Mouse (Mus musculus): ENCODE measurements around the gene Scarb2.
"Not testable (repeated sequence)": the region's sequence is repeated elsewhere in the genome, so short reads cannot be mapped to it uniquely, and the experiment has no call there.

Scarb2 gene

GRCm38 (mm10) chr5:92506733-92507132 is at the start of gene Scarb2:
Scarb2 (minus strand) TSS chr5:92506833.
- no peak for DNase-seq

GRCm38 (mm10) chr5:92555905-92556304 is 49.3 kb upstream of the Scarb2 start:
- DNase-seq: no peak

- no peak for DNase-seq
Measured at GRCm38 (mm10) chr5:92554891-92555511, 48.4 kb upstream of the Scarb2 start, which contains the start of gene Fam47e. Fam47e (plus strand) TSS chr5:92555069.

GRCm38 (mm10) chr5:92554443-92554842 is 47.8 kb upstream of the Scarb2 start:
- DNase-seq: no peak

GRCm38 (mm10) chr5:92553939-92554338 is 47.3 kb upstream of the Scarb2 start:
- DNase-seq: peak; percentile 14

- DNase-seq: no peak
Measured at GRCm38 (mm10) chr5:92552611-92553010, 46.0 kb upstream of the Scarb2 start.

GRCm38 (mm10) chr5:92539698-92540097 is 33.1 kb upstream of the Scarb2 start:
- no peak for DNase-seq

- peak; percentile 59 for DNase-seq
Measured at GRCm38 (mm10) chr5:92524821-92525258, 18.2 kb upstream of the Scarb2 start.

- DNase-seq: not testable (repeated sequence)
Measured at GRCm38 (mm10) chr5:92521131-92521530, 14.5 kb upstream of the Scarb2 start.

- no peak for DNase-seq
Measured at GRCm38 (mm10) chr5:92512066-92512465, 5.4 kb upstream of the Scarb2 start.

GRCm38 (mm10) chr5:92511256-92511655 is 4.6 kb upstream of the Scarb2 start:
- no peak for DNase-seq

GRCm38 (mm10) chr5:92508853-92509252 is 2.2 kb upstream of the Scarb2 start:
- no peak for DNase-seq

GRCm38 (mm10) chr5:92506301-92506729 is 318 bp downstream of the Scarb2 start:
- DNase-seq: peak; percentile 40

GRCm38 (mm10) chr5:92505402-92505865 is 1.2 kb downstream of the Scarb2 start:
- peak; percentile 97 for DNase-seq

GRCm38 (mm10) chr5:92504676-92505400 is 1.8 kb downstream of the Scarb2 start:
- peak; percentile 64 for DNase-seq

- DNase-seq: no peak
Measured at GRCm38 (mm10) chr5:92503856-92504618, 2.6 kb downstream of the Scarb2 start.

GRCm38 (mm10) chr5:92503356-92503847 is 3.2 kb downstream of the Scarb2 start:
- no peak for DNase-seq

- DNase-seq: no peak
Measured at GRCm38 (mm10) chr5:92499378-92499777, 7.3 kb downstream of the Scarb2 start.

- DNase-seq: peak; percentile 51
Measured at GRCm38 (mm10) chr5:92498661-92499060, 8.0 kb downstream of the Scarb2 start.

- no peak for DNase-seq
Measured at GRCm38 (mm10) chr5:92498225-92498624, 8.4 kb downstream of the Scarb2 start.

GRCm38 (mm10) chr5:92495771-92496409 is 10.7 kb downstream of the Scarb2 start:
- DNase-seq: peak; percentile 36

- DNase-seq: no peak
Measured at GRCm38 (mm10) chr5:92495291-92495690, 11.3 kb downstream of the Scarb2 start.

- peak; percentile 45 for DNase-seq
Measured at GRCm38 (mm10) chr5:92493423-92493822, 13.2 kb downstream of the Scarb2 start.
